Mouse (Mus musculus) C2C12 (cell line): Measurements from ENCODE around the gene Atp23. TPM values are rescaled to one million over a fixed set of nuclear protein-coding genes. Genes with fewer than 3 reads are reported as not detected.
A peak's percentile ranks its signal among the peaks of the same experiment; 100 is the strongest.

Source experiments
- H3K27me3 ChIP-seq: one replicate; pipeline ENCODE4 v1.6.1; 2011; ENCODE audit not compliant: control insufficient read depth, insufficient read depth, insufficient read length
- H3K36me3 ChIP-seq: one replicate; pipeline ENCODE4 v1.6.1; 2011; ENCODE audit not compliant: control insufficient read depth, insufficient read depth
- H3K4me3 ChIP-seq: one replicate; pipeline ENCODE4 v1.5.1; 2011; ENCODE audit warnings: mild to moderate bottlenecking, control low read depth; ENCODE audit not compliant: poor library complexity, insufficient read depth, severe bottlenecking
- H3K79me2 ChIP-seq: one replicate; pipeline ENCODE4 v1.6.1; 2011; ENCODE audit not compliant: control insufficient read depth, insufficient read depth
- H3K79me3 ChIP-seq: one replicate; pipeline ENCODE4 v1.6.1; 2011; ENCODE audit warnings: low read depth, control low read depth
- H3ac ChIP-seq: one replicate; pipeline ENCODE3; 2011; ENCODE audit warnings: low read depth; ENCODE audit not compliant: control insufficient read depth, insufficient read length
- CEBPB ChIP-seq: IDR thresholded peaks from one replicate; pipeline ENCODE4 v1.6.1; 2011; ENCODE audit warnings: low read depth, mild to moderate bottlenecking, control low read depth, moderate library complexity
- CTCF ChIP-seq: IDR thresholded peaks from one replicate; pipeline ENCODE4 v1.5.1; 2011; ENCODE audit not compliant: control insufficient read depth, insufficient read depth, insufficient read length
- FOSL1 ChIP-seq: IDR thresholded peaks from one replicate; pipeline ENCODE4 v1.8.0; 2011; ENCODE audit warnings: mild to moderate bottlenecking, low read length; ENCODE audit not compliant: poor library complexity, insufficient read depth, severe bottlenecking
- MAX ChIP-seq: IDR thresholded peaks from one replicate; pipeline ENCODE4 v1.6.1; 2011; ENCODE audit warnings: mild to moderate bottlenecking, control low read depth
- MYOD1 ChIP-seq: IDR thresholded peaks from one replicate; pipeline ENCODE4 v1.6.1; 2011; ENCODE audit warnings: low read depth; ENCODE audit not compliant: control insufficient read depth, insufficient read length
- MYOG ChIP-seq: IDR thresholded peaks from one replicate; pipeline ENCODE4 v1.6.1; 2011; ENCODE audit not compliant: control insufficient read depth, insufficient read length; ENCODE audit errors: extremely low read depth
- USF1 ChIP-seq: IDR thresholded peaks from one replicate; pipeline ENCODE4 v1.6.1; 2011; ENCODE audit warnings: low read depth, mild to moderate bottlenecking, control low read depth, moderate library complexity
- polyA plus RNA-seq: library from polyadenylated mRNA; unstranded; fragments of >200 nt; fragmentation: generic; extraction: Trizol; gene quantifications from one replicate; pipeline ENCODE4 v1.2.1, GENCODE M21; 2012; ENCODE audit warnings: missing spikeins

The Atp23 gene
- polyA plus RNA-seq, 1 experiment, result 13.4 TPM

DNA sequence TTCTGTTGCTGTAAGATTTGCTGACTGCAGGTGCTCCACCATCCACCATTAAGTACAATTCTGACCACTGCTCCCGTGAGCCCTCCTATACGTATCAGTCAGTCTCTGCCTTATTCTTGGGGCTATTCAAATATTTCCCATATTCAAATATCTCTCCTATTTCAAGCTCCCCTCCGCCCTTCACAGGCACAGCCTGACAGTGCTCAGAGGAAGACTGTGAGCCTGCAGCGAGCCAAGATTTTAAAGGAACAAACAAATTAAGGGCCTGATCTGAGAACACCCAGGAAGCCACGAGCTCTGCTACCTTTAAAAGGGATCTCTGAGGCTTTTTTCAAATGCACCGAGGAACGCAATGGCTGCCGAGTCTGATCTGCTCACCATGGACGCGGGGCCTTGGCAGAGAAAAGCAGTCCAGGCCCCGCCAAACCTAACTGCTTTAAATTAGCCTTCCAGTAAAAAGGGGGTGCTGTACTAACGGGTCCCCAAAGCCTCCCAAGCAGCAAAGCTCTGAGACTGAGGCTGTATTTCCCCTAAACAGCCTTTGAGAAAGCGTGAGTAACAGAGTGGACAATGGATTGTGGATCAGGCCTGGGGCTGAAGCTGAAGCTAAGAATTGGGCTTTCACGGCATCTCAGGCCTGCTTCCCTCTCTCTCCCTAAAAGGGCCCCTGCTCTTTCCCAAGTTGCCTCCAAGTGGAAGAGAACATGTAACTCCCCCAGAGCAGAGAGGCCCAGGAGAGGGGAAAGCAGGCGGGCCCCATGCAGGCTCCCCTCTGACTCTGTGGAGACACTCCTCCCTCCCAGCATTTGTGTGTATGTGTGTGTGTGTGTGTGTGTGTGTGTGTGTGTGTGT is 29.3 kb upstream of the Atp23 start:
- no peaks in the 10 kb centered on the region for H3K79me2 ChIP-seq
- H3K36me3 ChIP-seq, result no peaks in the 10 kb centered on the region
- H3K4me3 ChIP-seq, result no peak overlapping the region
- no peaks in the 10 kb centered on the region for H3K27me3 ChIP-seq
- H3K79me3 ChIP-seq, result no peaks in the 10 kb centered on the region
- H3ac ChIP-seq, result no peak overlapping the region
- no peak for TF ChIP-seq MAX

DNA sequence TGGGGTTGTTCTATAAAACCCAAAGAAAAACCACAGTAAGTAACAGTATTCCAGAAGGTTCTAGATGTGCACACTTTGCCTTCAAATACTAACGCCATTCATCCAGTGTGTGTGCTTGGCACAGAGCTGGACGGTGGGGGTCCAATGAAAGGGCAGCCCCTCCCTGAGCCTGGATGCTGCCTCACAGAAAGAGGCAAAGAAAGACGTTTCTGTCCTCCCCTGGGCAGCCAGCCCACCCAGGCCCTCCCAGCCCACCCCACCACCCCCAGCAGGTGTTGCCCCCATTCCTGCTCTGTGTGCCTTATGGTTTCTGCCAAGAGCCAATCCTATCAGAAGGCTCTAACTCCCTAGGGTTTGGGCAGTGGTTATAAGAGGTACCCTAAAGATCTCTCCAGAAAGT is 28.4 kb upstream of the Atp23 start:
- Histone ChIP-seq H3K36me3 (no peaks in the 10 kb centered on the region), H3K79me3 (no peaks in the 10 kb centered on the region), H3K79me2 (no peaks in the 10 kb centered on the region), H3K4me3 (no peak overlapping the region), H3ac (no peak overlapping the region), H3K27me3 (no peaks in the 10 kb centered on the region)
- no peak for TF ChIP-seq MYOG
- no peak for TF ChIP-seq CTCF
- no peak for TF ChIP-seq MYOD1
- TF ChIP-seq FOSL1, result no peak
- no peak for TF ChIP-seq USF1
- no peak for TF ChIP-seq CEBPB
- no peak for TF ChIP-seq MAX

DNA sequence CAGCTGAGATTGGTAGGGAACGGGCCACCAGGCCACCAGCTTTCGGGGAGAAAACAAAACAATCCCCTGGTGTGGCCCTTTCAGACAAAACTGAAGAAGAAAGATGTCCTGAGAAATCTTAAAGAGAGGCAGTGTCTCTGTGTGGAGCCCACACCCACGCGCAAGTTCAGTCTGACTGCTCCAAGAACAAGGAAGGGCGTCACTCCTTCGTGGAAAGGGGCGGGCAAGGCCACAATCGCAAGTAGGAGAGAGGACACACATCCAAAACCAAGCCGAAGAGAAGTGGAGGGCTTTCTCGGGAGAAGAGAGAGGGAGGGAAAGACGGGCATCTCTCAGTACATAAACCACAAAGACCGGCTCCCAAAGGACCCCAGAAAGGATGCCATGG is 27.7 kb upstream of the Atp23 start:
- H3K79me2 ChIP-seq, result no peaks in the 10 kb centered on the region
- no peaks in the 10 kb centered on the region for H3K27me3 ChIP-seq
- H3K36me3 ChIP-seq, result no peaks in the 10 kb centered on the region
- H3K79me3 ChIP-seq, result no peaks in the 10 kb centered on the region
- no peak for TF ChIP-seq CTCF
- TF ChIP-seq USF1, result no peak
- TF ChIP-seq CEBPB, result no peak
- TF ChIP-seq MYOD1, result no peak
- TF ChIP-seq FOSL1, result no peak
- no peak for TF ChIP-seq MYOG
- TF ChIP-seq MAX, result no peak
- H3ac ChIP-seq, result peak overlapping the region; percentile 91
- peak overlapping the region; percentile 26 for H3K4me3 ChIP-seq

DNA sequence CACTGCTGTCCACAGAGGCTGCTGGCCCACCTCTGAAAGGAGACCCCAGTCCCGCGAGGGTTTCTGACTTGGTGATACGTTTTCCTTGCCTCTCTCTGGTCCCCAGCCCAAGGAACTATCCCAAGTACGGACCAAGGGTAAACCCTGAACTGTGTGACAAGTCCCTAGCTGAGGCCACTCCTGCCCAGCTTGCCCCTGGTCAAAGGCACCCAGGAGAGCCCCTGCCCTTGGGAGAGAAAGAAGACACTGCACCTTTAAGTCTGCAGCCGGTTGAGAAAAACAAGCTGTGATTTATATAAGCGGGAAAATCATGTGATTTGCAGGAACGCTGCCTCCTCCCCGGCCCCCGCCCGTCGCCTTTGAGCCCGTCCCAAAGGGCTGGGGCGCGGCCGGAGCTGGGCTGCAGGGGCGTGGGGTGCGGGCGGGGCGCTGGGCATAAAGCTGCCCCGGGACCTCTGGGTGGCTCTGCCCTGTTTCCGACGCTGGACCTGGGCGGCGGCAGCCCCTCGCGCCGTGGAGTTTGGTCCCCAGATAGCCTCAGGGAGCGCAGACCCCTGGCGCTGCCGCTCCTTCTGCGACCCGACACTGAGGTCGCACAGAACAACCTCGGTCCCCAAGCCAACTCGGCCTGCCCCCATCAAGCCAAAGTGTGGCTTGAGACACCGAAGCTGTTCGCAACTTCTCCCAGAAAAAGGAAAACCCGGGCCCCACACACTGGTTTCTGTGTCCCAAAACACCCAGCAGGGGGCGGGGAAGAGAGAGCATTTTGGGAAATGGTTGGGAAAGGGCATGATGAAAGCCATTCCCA is 27.1 kb upstream of the Atp23 start:
- Histone ChIP-seq H3ac (peak overlapping the region; percentile 91), H3K27me3 (no peaks in the 10 kb centered on the region), H3K36me3 (no peaks in the 10 kb centered on the region), H3K79me3 (no peaks in the 10 kb centered on the region), H3K79me2 (no peaks in the 10 kb centered on the region), H3K4me3 (peak overlapping the region; percentile 26)
- no peak for TF ChIP-seq MAX
- TF ChIP-seq MYOG, result no peak
- TF ChIP-seq CTCF, result no peak
- TF ChIP-seq FOSL1, result no peak

DNA sequence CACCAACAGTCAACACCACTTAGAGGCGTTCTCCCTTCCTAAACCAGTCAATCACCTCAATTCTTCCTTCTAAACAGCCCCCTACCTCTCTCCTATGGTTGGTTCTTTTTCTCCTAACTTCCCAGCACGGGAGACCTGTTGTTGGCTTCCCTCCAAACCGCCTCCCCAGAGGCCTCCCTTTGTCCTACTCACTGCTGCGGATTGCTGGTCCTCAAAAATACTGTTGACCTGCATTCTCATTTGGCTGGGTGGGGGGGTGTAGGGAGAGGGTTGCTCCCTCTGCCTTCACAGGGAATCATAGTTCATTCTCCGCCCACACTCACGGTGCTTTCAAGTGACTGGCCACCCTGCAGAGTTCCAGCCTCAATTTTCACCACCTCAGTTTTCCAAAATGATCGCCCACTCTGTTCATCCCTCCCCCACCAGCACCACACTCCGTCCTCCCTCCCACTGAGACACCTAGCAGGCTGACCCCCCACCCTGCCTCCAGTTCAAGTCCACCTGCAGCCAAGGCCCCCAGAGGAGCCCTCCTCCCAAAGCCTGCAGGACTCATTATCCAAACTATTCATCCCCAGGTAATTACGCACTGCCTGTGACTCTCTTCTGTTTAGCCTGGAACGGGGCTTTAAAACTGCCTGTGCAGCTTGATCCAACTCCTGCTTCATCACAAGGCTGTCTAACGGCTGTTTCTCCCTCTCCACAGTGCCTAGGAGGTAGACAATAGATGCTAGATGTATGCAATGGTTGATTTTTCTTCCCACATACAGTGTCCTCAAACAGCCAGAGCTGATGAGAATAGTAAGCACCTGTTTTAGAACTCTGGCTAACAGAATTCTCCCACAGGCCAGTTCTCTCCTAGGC is 26.2 kb upstream of the Atp23 start:
- no peak overlapping the region for H3K4me3 ChIP-seq
- H3ac ChIP-seq, result peak overlapping the region; percentile 28
- TF ChIP-seq CEBPB (no peak), CTCF (no peak), MYOD1 (no peak), USF1 (no peak), MAX (no peak), FOSL1 (no peak), MYOG (no peak)
- H3K79me2 ChIP-seq, result no peaks in the 10 kb centered on the region
- no peaks in the 10 kb centered on the region for H3K79me3 ChIP-seq
- H3K36me3 ChIP-seq, result no peaks in the 10 kb centered on the region
- H3K27me3 ChIP-seq, result no peaks in the 10 kb centered on the region

DNA sequence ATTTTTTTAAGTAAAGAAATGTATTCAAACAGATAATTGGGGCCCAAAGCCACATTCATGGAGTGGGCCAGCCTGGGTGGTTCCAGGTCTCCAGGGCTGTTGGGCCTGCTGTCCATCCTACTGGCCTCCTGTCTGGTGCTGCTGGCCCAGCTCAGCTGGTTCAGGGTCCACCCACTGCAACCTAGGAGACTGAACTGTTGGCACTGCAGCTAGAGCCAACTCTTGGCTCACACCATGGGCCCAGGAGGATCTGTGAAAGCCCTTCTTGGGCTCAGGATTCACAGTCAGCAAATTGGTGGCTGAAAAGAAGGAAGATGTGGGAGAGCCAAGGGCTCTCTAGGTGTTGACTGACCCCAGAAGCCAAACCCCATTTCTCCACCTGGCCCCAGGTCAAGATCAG is 24.2 kb upstream of the Atp23 start:
- H3K4me3 ChIP-seq, result no peak overlapping the region
- H3ac ChIP-seq, result no peak overlapping the region
- TF ChIP-seq MAX, result no peak
- TF ChIP-seq MYOG, result no peak
- TF ChIP-seq MYOD1, result no peak
- no peak for TF ChIP-seq CTCF
- no peak for TF ChIP-seq FOSL1
- TF ChIP-seq CEBPB, result no peak
- no peak for TF ChIP-seq USF1
- no peaks in the 10 kb centered on the region for H3K27me3 ChIP-seq
- no peaks in the 10 kb centered on the region for H3K79me3 ChIP-seq
- no peaks in the 10 kb centered on the region for H3K36me3 ChIP-seq
- no peaks in the 10 kb centered on the region for H3K79me2 ChIP-seq
